Comparison of ENCODE assay signal across 9 mouse cellular contexts in the genomic region with DNA sequence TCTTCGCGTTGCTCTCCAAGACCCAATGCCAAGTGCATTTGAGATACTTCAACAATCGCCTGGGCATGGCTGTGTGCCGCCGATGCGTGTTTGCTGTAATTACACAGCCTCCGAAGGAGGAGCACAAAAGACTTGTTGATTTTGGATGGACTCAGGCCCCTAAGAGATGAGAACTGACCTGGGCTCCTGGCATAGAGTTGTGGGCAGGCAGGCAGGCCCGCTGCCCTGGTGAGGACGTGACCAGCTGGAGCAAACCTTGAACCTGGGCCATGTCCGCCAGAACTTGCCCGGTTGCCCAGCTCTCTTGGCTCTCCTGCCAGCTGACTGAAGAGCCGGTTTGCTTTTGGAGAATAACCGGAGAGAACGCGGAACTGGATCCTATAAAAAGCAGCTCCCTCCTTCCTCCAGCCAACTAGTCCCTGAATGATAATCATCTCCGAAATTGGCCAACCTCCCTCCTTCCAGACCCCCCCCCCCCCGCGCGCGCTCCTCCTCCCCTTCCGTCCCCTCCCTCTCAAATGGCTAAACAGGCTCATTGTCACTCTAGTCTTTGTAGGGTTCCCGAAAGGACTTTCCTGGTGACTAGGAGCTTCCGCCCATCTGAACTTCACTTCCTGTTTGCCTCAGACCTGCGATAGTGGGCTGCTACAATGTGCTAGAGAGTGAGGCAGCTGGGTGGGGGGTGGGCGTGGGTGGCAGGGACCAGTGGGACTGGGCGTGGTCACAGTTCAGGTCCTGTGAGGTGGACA.
DNase-seq lines count a peak whose midpoint lies in the region; ATAC-seq lines count a peak whose summit lies in the region.
"Had no signal": no experiment of that assay in that cellular context is flagged by ENCODE, and none has a peak within 500 bp of the region (broad histone marks: within the 10 kb centered on the region; RNA-seq: fewer than 3 reads in every experiment).

No protein-coding gene starts in this region.

- DNase-seq in forebrain, embryonic 10.5 days (ENCODE audit: extremely low spot score, low spot score): no peak
- peak; percentile 56 for DNase-seq in urinary bladder, postnatal 14 days (ENCODE audit: low spot score)
- DNase-seq in urinary bladder, postnatal 4 days (ENCODE audit: low spot score in 2 of 2): no peak
- DNase-seq in heart, postnatal 10 days: peak; percentile 39 to 46
- DNase-seq in left cerebral cortex, postnatal 25 days (ENCODE audit: low spot score in 2 of 2): peak; percentile 20 to 41
- no peak for DNase-seq in embryo, embryonic 11 days

- intact Hi-C loops in heart, postnatal 10 days (cut with DNase I): no loop called here
- intact Hi-C loops in left cerebral cortex, postnatal 25 days (cut with DNase I): no loop called here

- no peaks in the 10 kb centered on the region for H3K9me3 ChIP-seq in forebrain, embryonic 13.5 days (replicated peaks)
- no peaks in the 10 kb centered on the region for H3K9me3 ChIP-seq in forebrain, embryonic 10.5 days
- no peaks in the 10 kb centered on the region for H3K9me3 ChIP-seq in stomach, embryonic 16.5 days (replicated peaks; ENCODE audit: control insufficient read depth, low read length)
- H3K9me3 ChIP-seq: limb, embryonic 15.5 days had no signal

- peaks cover 21% of the 10 kb centered on the region for H3K4me1 ChIP-seq in forebrain, embryonic 13.5 days
- peaks cover 13% of the 10 kb centered on the region for H3K4me1 ChIP-seq in forebrain, embryonic 10.5 days
- H3K4me1 ChIP-seq in stomach, embryonic 16.5 days (ENCODE audit: control insufficient read depth, insufficient read depth, low read length): peaks cover 8% of the 10 kb centered on the region; the same call in 1 of the 2 replicates

- H3K27me3 ChIP-seq in forebrain, embryonic 13.5 days: no peaks in the 10 kb centered on the region; the same call in 1 of the 2 replicates
- peaks cover 49% of the 10 kb centered on the region for H3K27me3 ChIP-seq in forebrain, embryonic 10.5 days (ENCODE audit: poor library complexity, severe bottlenecking)
- H3K27me3 ChIP-seq in stomach, embryonic 16.5 days (ENCODE audit: control insufficient read depth, insufficient read depth, low read length): no peaks in the 10 kb centered on the region

- H3K4me3 ChIP-seq in forebrain, embryonic 13.5 days: no peak overlapping the region
- H3K4me3 ChIP-seq in forebrain, embryonic 10.5 days: no peak overlapping the region
- H3K4me3 ChIP-seq in stomach, embryonic 16.5 days (replicated peaks; ENCODE audit: low read length): no peak overlapping the region
- H3K4me3 ChIP-seq: limb, embryonic 15.5 days had no signal

- 74% methylated on average over 26 of the region's 26 CpGs for WGBS in forebrain, embryonic 13.5 days
- WGBS in forebrain, embryonic 10.5 days: 82% methylated on average over 26 of the region's 26 CpGs
- 70% methylated on average over 26 of the region's 26 CpGs for WGBS in stomach, embryonic 16.5 days

- no peak overlapping the region for H3K9ac ChIP-seq in forebrain, embryonic 13.5 days
- H3K9ac ChIP-seq in stomach, embryonic 16.5 days (ENCODE audit: low read length): no peak overlapping the region
- H3K9ac ChIP-seq: limb, embryonic 15.5 days had no signal

- H3K27ac ChIP-seq in forebrain, embryonic 13.5 days: peak overlapping the region; percentile 54; the same call in 1 of the 2 replicates
- H3K27ac ChIP-seq in forebrain, embryonic 10.5 days: no peak overlapping the region
- peak overlapping the region; percentile 86; the same call in 1 of the 2 replicates for H3K27ac ChIP-seq in stomach, embryonic 16.5 days (ENCODE audit: low read length)

- ATAC-seq in forebrain, embryonic 13.5 days: peak; percentile 10; the same call in 1 of the 2 replicates
- no peak for ATAC-seq in stomach, embryonic 16.5 days (ENCODE audit: insufficient read depth, low FRiP score)

- no peaks in the 10 kb centered on the region for H3K36me3 ChIP-seq in forebrain, embryonic 13.5 days (ENCODE audit: poor library complexity, severe bottlenecking)
- H3K36me3 ChIP-seq in forebrain, embryonic 10.5 days (replicated peaks): no peaks in the 10 kb centered on the region
- H3K36me3 ChIP-seq in stomach, embryonic 16.5 days (ENCODE audit: control insufficient read depth, insufficient read depth, low read length): no peaks in the 10 kb centered on the region
- H3K36me3 ChIP-seq: limb, embryonic 15.5 days had no signal

- no peak overlapping the region for H3K4me2 ChIP-seq in forebrain, embryonic 13.5 days
- no peak overlapping the region; the same call in 1 of the 2 replicates for H3K4me2 ChIP-seq in stomach, embryonic 16.5 days (ENCODE audit: low read depth, low read length)
- H3K4me2 ChIP-seq: limb, embryonic 15.5 days had no signal

Comparison
In these comparisons a context has a peak if more than half of its experiments do, and no peak if none do; other contexts are left out.
1. DNase-seq: peak in urinary bladder, postnatal 14 days (single experiment), heart, postnatal 10 days (2 of 2) and left cerebral cortex, postnatal 25 days (2 of 2); none in forebrain, embryonic 10.5 days (single experiment), urinary bladder, postnatal 4 days (0 of 2) and embryo, embryonic 11 days (single experiment).